Mouse (Mus musculus): Measurements from ENCODE around the gene Arhgdib.

GRCm38 (mm10) chr6:136875670-136876069 is 66.0 kb downstream of the Arhgdib start, which contains the start of gene Mgp:
- TF ChIP-seq CTCF (IDR thresholded peaks at IDR 0.05; ENCODE audit: extremely low read depth, insufficient read depth, low read length), result no peak
- TF ChIP-seq POLR2A (IDR thresholded peaks at IDR 0.05; ENCODE audit: extremely low read depth, insufficient read depth, low read length), result 0 out of 2 replicates have a peak, but pooled peaks have one; percentile 30
